Mouse (Mus musculus) kidney, embryonic 15.5 days (tissue): ENCODE measurements around the gene Usp54. TPM values are rescaled to one million over a fixed set of nuclear protein-coding genes. Genes with fewer than 3 reads are reported as not detected.
A peak's percentile ranks its signal among the peaks of the same experiment; 100 is the strongest.

Experiments
- ATAC-seq: fragments of 200-750 bp; cut with Nextera tagmentation; replicated peaks from 2 replicates; pipeline ENCODE4 v1.8.0; 2017; ENCODE audit warnings: moderate TSS enrichment; ENCODE audit not compliant: low FRiP score
- H3K27ac ChIP-seq: fragments of 300-500 bp; sonication (generic); 2 replicates; pipeline ENCODE4 v1.5.1; 2015; ENCODE audit warnings: mild to moderate bottlenecking, inconsistent platforms
- H3K27me3 ChIP-seq: fragments of 300-500 bp; sonication (generic); 2 replicates; pipeline ENCODE4 v1.6.1; 2015; ENCODE audit warnings: inconsistent platforms
- H3K36me3 ChIP-seq: fragments of 300-500 bp; sonication (generic); 2 replicates; pipeline ENCODE4 v1.6.1; 2015; ENCODE audit warnings: inconsistent platforms
- H3K4me1 ChIP-seq: fragments of 300-500 bp; sonication (generic); 2 replicates; pipeline ENCODE4 v1.6.1; 2015; ENCODE audit warnings: inconsistent platforms
- H3K4me2 ChIP-seq: fragments of 300-500 bp; sonication (generic); 2 replicates; pipeline ENCODE4 v1.6.1; 2015; ENCODE audit warnings: moderate library complexity, mild to moderate bottlenecking, inconsistent platforms
- H3K4me3 ChIP-seq: fragments of 300-500 bp; sonication (generic); replicated peaks from 2 replicates; pipeline ENCODE4 v1.5.1; 2015; ENCODE audit warnings: mild to moderate bottlenecking, inconsistent platforms
- H3K9ac ChIP-seq: fragments of 300-500 bp; sonication (generic); 2 replicates; pipeline ENCODE4 v1.6.1; 2015; ENCODE audit warnings: mild to moderate bottlenecking, inconsistent platforms
- H3K9me3 ChIP-seq: fragments of 300-500 bp; sonication (generic); replicated peaks from 2 replicates; pipeline ENCODE4 v1.6.1; 2016; ENCODE audit warnings: inconsistent platforms
- WGBS: fragments of 180-500 bp; shearing (Covaris S2); methylation state at CpG from one replicate; pipeline ENCODE4 v1.1.7; 2015; ENCODE audit warnings: mixed read lengths; 5-methylcytosine and 5-hydroxymethylcytosine counted together
- polyA plus RNA-seq: library from polyadenylated mRNA; unstranded; fragments of >200 nt; fragmentation: Nextera tagmentation; extraction: Ambion mirVana; gene quantifications from 2 replicates; pipeline ENCODE4 v1.2.1, GENCODE M21; 2015

The Usp54 gene
- polyA plus RNA-seq, 1 experiment from 2014 or later: 8.9 TPM

- no peak for ATAC-seq
- WGBS: 76% methylated on average over 2 of the region's 2 CpGs
- Histone ChIP-seq H3K4me2 (no peak overlapping the region), H3K36me3 (no peaks in the 10 kb centered on the region), H3K4me3 (no peak overlapping the region), H3K9ac (no peak overlapping the region), H3K27ac (no peak overlapping the region), H3K9me3 (no peaks in the 10 kb centered on the region), H3K27me3 (no peaks in the 10 kb centered on the region), H3K4me1 (no peaks in the 10 kb centered on the region)
Observed at GRCm38 (mm10) chr14:20626447-20626846, 14.4 kb downstream of the Usp54 start.

DNA sequence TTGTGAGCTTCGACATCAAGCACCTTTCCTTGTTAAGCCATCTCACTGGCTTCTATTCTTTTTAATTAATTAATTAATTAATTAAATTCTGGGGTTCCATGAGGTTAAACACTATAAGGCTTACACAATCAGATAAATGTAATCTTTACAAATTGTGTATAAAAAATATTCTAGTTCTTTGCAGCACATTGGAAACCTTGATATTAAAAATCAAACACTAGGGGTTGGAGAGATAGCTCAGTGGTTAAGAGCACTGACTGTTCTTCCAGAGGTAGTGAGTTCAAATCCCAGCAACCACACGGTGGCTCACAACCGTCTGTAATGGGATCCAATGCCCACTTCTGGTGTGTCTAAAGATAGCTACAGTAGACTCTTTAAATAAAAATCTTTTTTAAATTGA is 18.0 kb downstream of the Usp54 start:
- Histone ChIP-seq H3K9me3 (no peaks in the 10 kb centered on the region), H3K36me3 (no peaks in the 10 kb centered on the region), H3K4me3 (no peak overlapping the region), H3K27ac (no peak overlapping the region), H3K9ac (no peak overlapping the region), H3K4me1 (no peaks in the 10 kb centered on the region), H3K27me3 (no peaks in the 10 kb centered on the region), H3K4me2 (no peak overlapping the region)
- 97% methylated on average over 3 of the region's 3 CpGs for WGBS
- no peak for ATAC-seq

DNA sequence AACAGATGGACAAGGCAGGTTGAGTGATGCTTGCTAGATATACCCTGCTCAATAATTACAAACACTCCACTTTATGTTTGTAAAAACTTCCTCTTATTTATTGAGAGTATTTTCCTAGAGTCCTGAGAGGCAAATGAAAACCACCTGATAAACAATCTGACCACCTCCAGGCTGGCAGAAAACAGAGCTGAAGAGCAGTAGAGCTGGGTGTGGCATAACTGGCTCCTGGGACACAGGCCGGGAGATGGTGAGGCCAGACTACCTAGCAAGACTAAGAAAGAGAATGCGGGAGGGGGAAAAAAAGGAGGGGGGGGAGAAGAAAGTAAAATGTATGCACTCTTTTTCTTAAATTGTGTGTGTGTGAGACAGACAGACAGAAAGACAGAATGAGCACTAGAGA is 18.5 kb downstream of the Usp54 start:
- H3K27me3 ChIP-seq: no peaks in the 10 kb centered on the region
- no peak for ATAC-seq
- 84% methylated on average over 2 of the region's 2 CpGs for WGBS
- no peak overlapping the region for H3K27ac ChIP-seq
- H3K9me3 ChIP-seq: no peaks in the 10 kb centered on the region
- no peaks in the 10 kb centered on the region for H3K4me1 ChIP-seq
- H3K9ac ChIP-seq: no peak overlapping the region
- no peaks in the 10 kb centered on the region for H3K36me3 ChIP-seq
- H3K4me2 ChIP-seq: no peak overlapping the region
- H3K4me3 ChIP-seq: no peak overlapping the region

- H3K4me2 ChIP-seq: no peak overlapping the region
- no peak overlapping the region for H3K4me3 ChIP-seq
- H3K27me3 ChIP-seq: no peaks in the 10 kb centered on the region
- no peaks in the 10 kb centered on the region for H3K9me3 ChIP-seq
- no peak overlapping the region for H3K27ac ChIP-seq
- no peak overlapping the region for H3K9ac ChIP-seq
- H3K36me3 ChIP-seq: no peaks in the 10 kb centered on the region
- ATAC-seq: no peak
- H3K4me1 ChIP-seq: no peaks in the 10 kb centered on the region
- 90% methylated on average over 2 of the region's 2 CpGs for WGBS
Observed at GRCm38 (mm10) chr14:20621903-20622302, 19.0 kb downstream of the Usp54 start.

DNA sequence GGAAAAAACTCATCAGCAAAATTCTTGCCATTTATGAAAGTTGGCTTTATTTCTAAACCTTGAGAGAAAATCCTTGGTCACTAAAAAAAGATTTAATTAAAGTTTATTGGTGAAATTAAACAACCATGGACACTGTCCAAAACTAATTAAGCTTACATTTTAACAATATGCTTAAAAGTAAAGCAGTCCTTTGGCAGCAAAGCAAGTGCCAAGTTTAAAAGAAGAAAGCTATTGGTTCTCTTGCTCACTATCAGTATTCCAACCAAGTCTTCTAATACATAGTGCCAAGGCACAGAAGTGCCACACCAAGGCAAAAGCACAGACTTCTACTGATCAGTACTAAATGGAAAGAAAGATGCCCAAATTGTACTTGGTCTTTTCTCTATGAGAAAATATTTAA is 21.7 kb downstream of the Usp54 start:
- no peak overlapping the region for H3K4me3 ChIP-seq
- no peak for ATAC-seq
- no peaks in the 10 kb centered on the region for H3K9me3 ChIP-seq
- peaks cover 2% of the 10 kb centered on the region; the same call in 1 of the 2 replicates for H3K4me1 ChIP-seq
- no peak overlapping the region for H3K4me2 ChIP-seq
- no peak overlapping the region for H3K9ac ChIP-seq
- H3K27ac ChIP-seq: no peak overlapping the region
- no peaks in the 10 kb centered on the region for H3K36me3 ChIP-seq
- no peaks in the 10 kb centered on the region for H3K27me3 ChIP-seq

DNA sequence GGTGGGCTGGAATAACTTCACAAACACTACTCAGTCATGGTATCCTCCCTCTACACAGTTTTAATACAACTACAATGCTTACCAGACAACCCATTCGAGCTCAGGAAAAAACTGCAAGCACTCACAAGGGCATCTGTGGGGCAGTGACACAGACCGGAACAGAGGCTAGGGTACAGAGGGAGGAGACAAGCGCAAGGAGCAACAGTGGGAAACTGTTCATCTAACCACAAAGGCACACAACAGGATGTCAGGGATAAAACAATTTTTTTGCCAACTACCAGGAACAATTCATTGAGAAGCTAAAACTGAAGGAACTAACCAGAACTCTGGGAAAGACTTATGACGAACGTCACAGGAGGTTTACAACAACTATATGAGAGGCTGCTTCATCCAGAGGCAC is 22.7 kb downstream of the Usp54 start:
- WGBS: 64% methylated on average over 5 of the region's 5 CpGs
- H3K9ac ChIP-seq: no peak overlapping the region
- no peak for ATAC-seq

GRCm38 (mm10) chr14:20616421-20616820 is 24.4 kb downstream of the Usp54 start:
- ATAC-seq: no peak
- WGBS: 28% methylated on average over 2 of the region's 2 CpGs
- no peaks in the 10 kb centered on the region for H3K36me3 ChIP-seq
- H3K9ac ChIP-seq: no peak overlapping the region
- H3K9me3 ChIP-seq: no peaks in the 10 kb centered on the region
- H3K4me3 ChIP-seq: no peak overlapping the region
- H3K27me3 ChIP-seq: no peaks in the 10 kb centered on the region
- no peak overlapping the region for H3K4me2 ChIP-seq
- no peak overlapping the region for H3K27ac ChIP-seq
- H3K4me1 ChIP-seq: peaks cover 2% of the 10 kb centered on the region; the same call in 1 of the 2 replicates

More for the DNA sequence above, 22.7 kb downstream of the Usp54 start:
- Histone ChIP-seq H3K27ac (no peak overlapping the region), H3K27me3 (no peaks in the 10 kb centered on the region), H3K4me3 (no peak overlapping the region), H3K9me3 (no peaks in the 10 kb centered on the region), H3K4me1 (peaks cover 2% of the 10 kb centered on the region; the same call in 1 of the 2 replicates), H3K4me2 (no peak overlapping the region), H3K36me3 (no peaks in the 10 kb centered on the region)

- ATAC-seq: no peak
- H3K4me2 ChIP-seq: no peak overlapping the region
- H3K9ac ChIP-seq: no peak overlapping the region
- H3K9me3 ChIP-seq: no peaks in the 10 kb centered on the region
- no peak overlapping the region for H3K27ac ChIP-seq
- 98% methylated on average over 2 of the region's 2 CpGs for WGBS
- H3K4me3 ChIP-seq: no peak overlapping the region
- no peaks in the 10 kb centered on the region for H3K36me3 ChIP-seq
- H3K4me1 ChIP-seq: peaks cover 6% of the 10 kb centered on the region
- H3K27me3 ChIP-seq: no peaks in the 10 kb centered on the region
Observed at GRCm38 (mm10) chr14:20615075-20615474, 25.8 kb downstream of the Usp54 start.

DNA sequence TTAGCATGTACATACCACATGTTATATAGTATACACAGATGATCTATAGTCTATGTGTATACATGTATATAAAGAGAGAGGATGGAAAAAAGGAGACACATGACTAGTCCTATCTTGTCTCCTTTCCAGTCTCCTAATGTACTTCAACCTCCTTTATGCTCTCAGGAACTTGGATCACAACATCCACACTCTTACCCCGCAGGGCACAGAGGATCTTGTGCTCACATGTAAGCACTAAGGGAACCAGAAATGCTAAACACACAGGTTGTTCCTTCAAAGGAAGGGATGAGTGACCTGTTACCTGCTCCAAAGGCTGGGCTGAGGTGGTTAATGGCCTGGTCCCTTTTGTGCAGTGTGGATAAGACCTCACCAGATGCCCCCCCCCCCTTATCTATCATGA is 28.0 kb downstream of the Usp54 start:
- ATAC-seq: no peak
- Histone ChIP-seq H3K27ac (no peak overlapping the region), H3K36me3 (no peaks in the 10 kb centered on the region), H3K27me3 (no peaks in the 10 kb centered on the region), H3K9me3 (no peaks in the 10 kb centered on the region), H3K4me2 (no peak overlapping the region), H3K4me1 (peaks cover 12% of the 10 kb centered on the region), H3K4me3 (no peak overlapping the region), H3K9ac (no peak overlapping the region)
- 90% methylated on average over 1 of the region's 1 CpGs for WGBS

- Histone ChIP-seq H3K4me1 (peaks cover 10% of the 10 kb centered on the region; the same call in 1 of the 2 replicates), H3K4me2 (no peak overlapping the region), H3K4me3 (no peak overlapping the region), H3K36me3 (0 out of 2 replicates have a peak, but pooled peaks cover 6% of the 10 kb centered on the region), H3K27ac (peak overlapping the region; percentile 75), H3K9me3 (no peaks in the 10 kb centered on the region), H3K27me3 (no peaks in the 10 kb centered on the region), H3K9ac (no peak overlapping the region)
- 75% methylated on average over 4 of the region's 4 CpGs for WGBS
- ATAC-seq: no peak; the same call in 1 of the 2 replicates
Observed at GRCm38 (mm10) chr14:20610146-20610545, 30.7 kb downstream of the Usp54 start.

- Histone ChIP-seq H3K27me3 (no peaks in the 10 kb centered on the region), H3K9ac (no peak overlapping the region), H3K4me3 (no peak overlapping the region), H3K4me1 (peaks cover 10% of the 10 kb centered on the region; the same call in 1 of the 2 replicates), H3K9me3 (no peaks in the 10 kb centered on the region), H3K36me3 (0 out of 2 replicates have a peak, but pooled peaks cover 6% of the 10 kb centered on the region), H3K27ac (peak overlapping the region; percentile 19), H3K4me2 (no peak overlapping the region)
- WGBS: 79% methylated on average over 3 of the region's 3 CpGs
- ATAC-seq: no peak
Observed at GRCm38 (mm10) chr14:20609519-20609918, 31.3 kb downstream of the Usp54 start.

DNA sequence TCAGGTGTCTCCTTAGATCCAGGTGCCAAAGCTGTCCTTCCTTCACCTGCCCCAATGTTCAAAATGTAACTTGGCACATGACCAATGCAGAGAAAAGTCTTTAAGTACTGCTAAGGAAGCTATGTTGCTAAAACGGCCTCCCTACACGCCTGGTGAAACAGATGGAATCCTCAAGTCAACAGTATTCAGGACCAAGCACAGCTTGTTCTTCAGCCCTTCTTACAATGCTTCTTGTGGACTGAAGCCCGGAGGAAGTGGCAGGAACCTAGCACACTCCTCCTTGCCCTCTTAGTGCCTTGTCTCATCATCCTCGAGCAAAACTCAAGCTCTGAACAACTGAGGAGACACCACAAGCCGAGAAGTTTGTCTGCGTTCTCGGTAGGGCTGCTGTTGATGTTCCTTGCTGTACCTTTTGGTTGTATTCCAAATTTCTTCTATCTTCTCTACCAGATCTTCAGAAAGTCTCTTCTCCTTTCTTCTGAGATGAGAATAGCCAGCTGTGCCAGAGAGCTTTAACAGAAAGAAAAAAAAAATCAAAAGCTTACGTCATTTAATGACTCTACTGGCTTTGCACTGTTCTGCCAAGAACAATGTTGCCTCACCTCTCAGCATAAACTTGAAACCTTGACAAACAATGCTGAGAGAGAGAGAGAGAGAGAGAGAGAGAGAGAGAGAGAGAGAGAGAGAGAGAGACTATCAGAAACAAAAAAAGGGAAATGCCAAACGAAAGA is 33.3 kb downstream of the Usp54 start:
- H3K9me3 ChIP-seq: no peaks in the 10 kb centered on the region
- 60% methylated on average over 9 of the region's 9 CpGs for WGBS
- no peak overlapping the region for H3K4me3 ChIP-seq
- no peak overlapping the region for H3K9ac ChIP-seq
- ATAC-seq: no peak
- H3K36me3 ChIP-seq: 0 out of 2 replicates have a peak, but pooled peaks cover 6% of the 10 kb centered on the region
- H3K4me1 ChIP-seq: peaks cover 10% of the 10 kb centered on the region; the same call in 1 of the 2 replicates
- peak overlapping the region; percentile 48 for H3K27ac ChIP-seq
- no peaks in the 10 kb centered on the region for H3K27me3 ChIP-seq
- no peak overlapping the region for H3K4me2 ChIP-seq

DNA sequence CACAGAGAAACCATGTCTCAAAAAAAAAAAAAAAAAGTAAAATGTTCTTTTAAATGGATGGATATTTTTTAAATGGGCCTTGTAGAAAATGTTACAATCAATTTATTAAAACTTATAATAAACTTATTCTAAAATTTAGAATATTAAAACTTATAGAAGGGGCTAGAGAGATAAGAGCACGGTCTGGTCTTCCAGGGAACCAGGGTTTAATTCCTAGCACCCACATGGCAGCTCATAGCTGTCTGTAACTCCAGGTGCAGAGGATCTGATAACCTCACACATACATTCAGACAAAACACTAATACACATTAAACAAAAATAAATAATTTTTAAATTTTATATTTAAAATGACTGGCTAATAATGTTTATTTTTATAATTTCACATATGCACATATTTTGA is 39.6 kb downstream of the Usp54 start:
- H3K27ac ChIP-seq: no peak overlapping the region
- no peaks in the 10 kb centered on the region for H3K9me3 ChIP-seq
- H3K9ac ChIP-seq: no peak overlapping the region
- H3K4me3 ChIP-seq: no peak overlapping the region
- WGBS: 95% methylated on average over 1 of the region's 1 CpGs
- no peak overlapping the region for H3K4me2 ChIP-seq
- H3K4me1 ChIP-seq: no peaks in the 10 kb centered on the region
- no peaks in the 10 kb centered on the region for H3K27me3 ChIP-seq
- 0 out of 2 replicates have a peak, but pooled peaks cover 1% of the 10 kb centered on the region for H3K36me3 ChIP-seq
- no peak for ATAC-seq
